ENCODE assay signal across 17 mouse cellular contexts in genomic region chr4:38854349-38854748, GRCm38 (mm10).
"Had no signal": no experiment of that assay in that cellular context is flagged by ENCODE, and none has a peak within 500 bp of the region (broad histone marks: within the 10 kb centered on the region; RNA-seq: fewer than 3 reads in every experiment).

No protein-coding gene starts in this region.

- DNase-seq: left cerebral cortex, postnatal 4 days; liver; liver, embryonic 13.5 days; liver, postnatal 0 days; lung, adult 18-20 months; lung, adult 2 months; lung, embryonic 14.5 days; lung, postnatal 10 days; lung, postnatal 14 days; lung, postnatal 36 days; lung, postnatal 4 days; midbrain, embryonic 14.5 days had no signal

- ATAC-seq: liver, embryonic 12.5 days; liver, postnatal 0 days; lung, postnatal 0 days; midbrain, embryonic 13.5 days; midbrain, embryonic 15.5 days; midbrain, embryonic 16.5 days had no signal
